Mouse (Mus musculus): ENCODE data around the gene Scd4. TPM values are rescaled to one million over a fixed set of nuclear protein-coding genes. Genes with fewer than 3 reads are reported as not detected.

The Scd4 gene
- polyA plus RNA-seq, 1 experiment from 2014 or later = 0.15 TPM

DNA sequence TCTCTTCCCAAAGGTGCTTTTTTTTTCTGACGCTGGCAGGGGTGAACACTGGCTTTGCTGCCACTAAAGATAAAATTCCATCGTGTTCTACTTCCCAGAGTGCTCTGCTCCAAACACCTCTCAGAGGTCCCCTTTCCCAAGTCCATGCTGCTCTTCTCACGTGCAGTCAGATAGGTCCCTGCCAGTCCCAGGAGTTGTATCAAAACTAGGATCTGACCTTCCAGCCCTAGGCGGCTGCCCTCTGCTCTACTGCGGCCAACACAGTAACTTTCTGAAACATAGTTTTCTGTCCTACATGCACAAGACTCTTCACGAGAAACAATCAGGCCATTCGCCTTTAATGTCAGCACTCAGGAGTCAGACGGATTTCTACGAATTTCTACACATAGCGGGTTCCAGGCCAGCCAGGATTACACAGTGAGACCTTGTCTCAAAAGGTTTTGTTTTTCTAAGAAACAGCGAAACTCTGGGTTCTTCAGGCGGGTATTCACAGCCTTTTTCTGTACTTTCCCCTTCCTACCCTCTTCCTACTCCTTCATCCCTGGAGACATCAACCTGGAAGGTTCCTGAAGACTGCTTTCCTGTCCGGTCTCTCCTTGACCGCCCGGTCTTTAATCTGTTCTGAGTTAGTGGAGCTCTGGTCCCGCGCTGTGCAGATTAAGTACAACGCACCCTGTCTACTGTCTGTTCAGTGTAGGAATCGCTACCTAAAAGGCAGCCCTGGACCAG lies 55.0 kb downstream of the Scd4 start:
- 21% methylated on average over 19 of the region's 19 CpGs for WGBS
- H3K4me2 ChIP-seq = peak overlapping the region; percentile 75
- H3K27me3 ChIP-seq (replicated peaks) = no peaks in the 10 kb centered on the region
- peak overlapping the region; percentile 35; the same call in 1 of the 2 replicates for H3K9ac ChIP-seq
- peak overlapping the region; percentile 57 for H3K4me3 ChIP-seq (replicated peaks)
- no peaks in the 10 kb centered on the region for H3K36me3 ChIP-seq
- 0 out of 2 replicates have a peak, but pooled peaks cover 14% of the 10 kb centered on the region for H3K4me1 ChIP-seq
- no peaks in the 10 kb centered on the region for H3K9me3 ChIP-seq
- peak overlapping the region; percentile 84 for H3K27ac ChIP-seq
- ATAC-seq (ENCODE audit: insufficient read depth, low FRiP score, low read depth) = no peak; the same call in 1 of the 2 replicates

DNA sequence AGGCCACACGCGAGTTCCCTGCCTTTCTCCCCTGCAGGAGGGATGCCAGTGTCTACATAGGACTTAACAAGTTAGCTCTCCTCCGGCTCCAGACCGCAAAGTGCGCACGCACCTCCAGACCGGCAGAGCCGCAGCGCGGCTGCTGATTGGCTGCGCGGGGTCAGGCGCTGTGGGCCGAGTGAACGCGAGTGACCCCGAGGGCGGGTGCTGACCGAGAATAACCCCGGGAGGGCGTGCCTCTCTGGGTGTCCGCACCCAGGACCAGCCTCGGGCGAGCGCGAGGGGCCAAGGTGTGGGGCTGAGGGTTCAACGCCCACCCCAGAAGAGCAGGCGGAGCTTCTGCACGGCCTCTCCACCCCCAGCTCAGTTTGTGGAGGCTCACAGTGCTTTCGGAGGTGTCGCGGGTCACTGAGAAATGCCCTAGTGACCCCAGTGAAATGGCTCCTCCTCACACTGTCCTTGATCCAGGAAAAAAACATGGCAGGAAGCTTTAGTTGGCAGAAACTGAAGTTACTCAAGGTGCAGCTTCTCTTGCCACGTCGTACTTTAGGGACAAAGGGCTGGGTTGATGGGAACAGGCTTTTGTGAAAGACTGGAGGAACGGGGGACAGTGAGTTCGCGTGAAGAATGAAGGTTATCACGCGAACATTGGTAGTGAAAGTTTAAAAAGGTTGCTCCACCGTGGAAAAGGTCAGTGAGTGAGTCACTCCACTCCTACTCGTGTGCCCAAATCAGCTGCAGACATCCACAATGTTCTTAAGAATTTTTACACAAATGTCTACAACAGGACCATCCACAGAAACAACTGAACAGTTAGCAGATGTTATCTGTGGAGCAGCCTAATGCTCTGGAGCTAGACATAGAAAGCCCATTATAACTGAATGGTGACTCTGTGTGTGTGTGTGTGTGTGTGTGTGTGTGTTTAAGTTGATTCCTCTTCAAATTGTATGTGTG lies 55.9 kb downstream of the Scd4 start:
- Histone ChIP-seq H3K4me1 (0 out of 2 replicates have a peak, but pooled peaks cover 14% of the 10 kb centered on the region), H3K27me3 (replicated peaks) (no peaks in the 10 kb centered on the region), H3K27ac (peak overlapping the region; percentile 84), H3K4me2 (peak overlapping the region; percentile 75), H3K9me3 (no peaks in the 10 kb centered on the region), H3K9ac (peak overlapping the region; percentile 35; the same call in 1 of the 2 replicates), H3K4me3 (replicated peaks) (peak overlapping the region; percentile 57), H3K36me3 (no peaks in the 10 kb centered on the region)
- WGBS = 2% methylated on average over 41 of the region's 41 CpGs
- peak; percentile 97 for ATAC-seq (ENCODE audit: insufficient read depth, low FRiP score, low read depth)

DNA sequence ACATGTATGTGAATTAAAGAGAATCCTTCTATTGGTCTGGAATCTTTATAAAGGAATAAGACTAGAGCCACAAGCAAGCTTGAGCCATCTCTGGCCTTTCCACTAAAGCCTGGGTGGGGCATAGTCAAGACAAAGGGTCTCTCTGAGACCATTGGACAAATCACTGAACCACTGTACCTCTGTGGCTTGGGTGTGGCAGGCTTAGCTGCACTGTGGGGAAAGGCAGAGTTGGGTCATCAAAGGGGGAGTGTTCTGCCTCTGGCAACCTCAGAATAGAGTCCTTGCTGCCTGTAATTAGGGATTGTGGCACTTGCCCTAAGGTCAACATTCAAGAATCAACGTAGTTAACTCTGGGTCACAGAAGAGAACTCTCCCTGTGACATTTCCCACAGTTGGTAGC lies 56.6 kb downstream of the Scd4 start:
- H3K4me2 ChIP-seq = no peak overlapping the region
- ATAC-seq (ENCODE audit: insufficient read depth, low FRiP score, low read depth) = no peak
- H3K9ac ChIP-seq = no peak overlapping the region
- 37% methylated on average over 1 of the region's 1 CpGs for WGBS
- no peak overlapping the region; the same call in 1 of the 2 replicates for H3K27ac ChIP-seq
- H3K4me1 ChIP-seq = 0 out of 2 replicates have a peak, but pooled peaks cover 14% of the 10 kb centered on the region
- no peaks in the 10 kb centered on the region for H3K27me3 ChIP-seq (replicated peaks)
- H3K9me3 ChIP-seq = no peaks in the 10 kb centered on the region
- no peak overlapping the region for H3K4me3 ChIP-seq (replicated peaks)
- no peaks in the 10 kb centered on the region for H3K36me3 ChIP-seq

DNA sequence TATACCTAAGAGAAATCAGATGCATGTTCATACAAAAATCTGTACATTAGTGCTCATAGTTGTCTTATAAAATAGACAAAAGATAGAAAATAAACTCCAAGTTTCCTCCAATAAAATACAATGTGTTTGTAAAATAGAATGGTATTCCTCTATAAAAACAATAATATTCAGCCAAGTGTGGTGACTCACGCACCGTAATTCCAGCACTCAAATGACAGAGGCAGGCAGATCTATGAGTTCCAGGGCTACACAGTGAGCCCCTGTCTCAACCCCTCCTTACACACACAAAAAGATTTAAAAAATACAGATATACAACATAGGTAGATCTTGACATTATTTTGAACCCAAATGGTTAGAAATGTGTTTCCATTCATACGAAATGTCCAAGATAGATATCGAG lies 59.0 kb downstream of the Scd4 start:
- no peak for ATAC-seq (ENCODE audit: insufficient read depth, low FRiP score, low read depth)
- Histone ChIP-seq H3K9me3 (no peaks in the 10 kb centered on the region), H3K4me3 (replicated peaks) (no peak overlapping the region), H3K9ac (no peak overlapping the region), H3K36me3 (no peaks in the 10 kb centered on the region), H3K4me2 (no peak overlapping the region), H3K27me3 (replicated peaks) (no peaks in the 10 kb centered on the region), H3K4me1 (0 out of 2 replicates have a peak, but pooled peaks cover 14% of the 10 kb centered on the region), H3K27ac (no peak overlapping the region)
- 91% methylated on average over 4 of the region's 4 CpGs for whole genome bisulfite sequencing

DNA sequence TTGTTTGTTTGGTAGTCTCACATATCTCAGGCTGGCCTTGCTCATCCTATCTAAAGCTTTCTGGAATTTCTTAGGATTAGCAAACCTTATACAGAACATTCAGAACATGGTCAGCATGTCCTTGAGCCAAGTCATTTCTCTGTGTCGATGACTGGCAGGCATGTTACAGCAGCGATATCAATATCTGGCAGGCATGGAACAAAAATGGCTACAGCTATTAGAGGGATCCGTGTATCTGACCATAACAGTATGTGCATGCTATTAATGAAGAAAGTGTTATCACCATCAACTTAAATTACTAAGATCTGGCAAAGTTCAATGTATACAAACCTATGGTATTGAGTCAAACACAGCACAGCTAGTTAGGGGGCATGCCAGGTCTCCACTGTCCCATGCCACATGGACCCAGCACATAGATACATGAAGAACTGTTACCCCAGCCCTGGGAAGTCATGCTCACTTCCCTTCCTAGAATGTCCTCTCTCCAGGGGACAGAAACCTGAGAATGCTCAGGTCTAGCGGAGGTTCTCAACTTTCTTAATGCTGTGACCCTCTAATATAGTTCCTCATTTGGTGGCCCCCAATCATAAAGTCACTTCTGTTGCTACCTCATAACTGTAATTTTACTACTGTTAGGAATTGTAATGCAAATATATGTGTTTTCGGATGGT lies 59.6 kb downstream of the Scd4 start:
- Histone ChIP-seq H3K9me3 (no peaks in the 10 kb centered on the region), H3K27ac (no peak overlapping the region), H3K27me3 (replicated peaks) (no peaks in the 10 kb centered on the region), H3K4me2 (no peak overlapping the region), H3K4me1 (0 out of 2 replicates have a peak, but pooled peaks cover 11% of the 10 kb centered on the region), H3K36me3 (0 out of 2 replicates have a peak, but pooled peaks cover 2% of the 10 kb centered on the region), H3K9ac (no peak overlapping the region), H3K4me3 (replicated peaks) (no peak overlapping the region)
- WGBS = 83% methylated on average over 5 of the region's 5 CpGs
- ATAC-seq (ENCODE audit: insufficient read depth, low FRiP score, low read depth) = no peak

DNA sequence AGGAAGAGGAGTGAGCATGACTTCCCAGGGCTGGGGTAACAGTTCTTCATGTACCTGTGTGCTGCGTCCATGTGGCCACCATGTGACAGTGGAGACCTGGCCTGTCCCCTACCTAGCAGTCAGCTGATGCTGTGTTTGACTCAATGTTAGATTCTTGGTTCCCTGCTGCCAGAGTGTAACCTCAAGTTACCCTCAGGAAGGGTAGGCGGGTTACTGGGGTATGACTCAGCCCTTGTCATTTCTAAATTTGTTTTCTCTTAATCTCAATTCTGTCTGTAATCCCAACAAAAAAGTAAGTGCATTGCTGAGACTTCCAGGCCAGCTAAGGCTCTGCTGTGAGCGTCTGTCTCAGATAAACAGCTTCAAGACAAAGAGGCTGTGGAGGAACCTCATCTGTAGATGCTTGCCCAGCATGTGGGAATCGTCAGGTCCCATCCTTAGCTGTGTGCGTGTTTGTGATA lies 61.1 kb downstream of the Scd4 start:
- Histone ChIP-seq H3K36me3 (0 out of 2 replicates have a peak, but pooled peaks cover 2% of the 10 kb centered on the region), H3K4me2 (no peak overlapping the region), H3K9ac (no peak overlapping the region), H3K27me3 (replicated peaks) (no peaks in the 10 kb centered on the region), H3K4me1 (0 out of 2 replicates have a peak, but pooled peaks cover 4% of the 10 kb centered on the region), H3K4me3 (replicated peaks) (no peak overlapping the region), H3K9me3 (no peaks in the 10 kb centered on the region), H3K27ac (no peak overlapping the region)
- 67% methylated on average over 5 of the region's 5 CpGs for whole genome bisulfite sequencing
- no peak for ATAC-seq (ENCODE audit: insufficient read depth, low FRiP score, low read depth)

DNA sequence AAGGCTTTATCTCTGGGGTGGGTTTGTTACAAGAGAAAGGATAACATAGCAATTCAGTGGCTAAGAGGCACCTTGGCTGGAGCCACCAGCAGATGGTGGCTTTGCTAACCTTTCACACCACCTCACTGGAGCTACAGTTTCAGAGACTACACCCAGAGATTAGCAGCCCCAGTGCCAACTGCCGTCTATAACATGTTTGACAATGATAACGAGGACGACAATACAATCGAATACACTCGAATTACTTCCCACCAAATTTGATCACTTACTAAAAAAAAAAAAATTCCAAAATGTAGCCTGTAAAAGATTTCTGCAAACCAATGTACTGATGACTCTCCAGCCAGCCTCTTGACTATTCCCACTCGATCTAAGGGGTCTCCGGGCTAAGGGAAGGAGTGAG lies 62.1 kb downstream of the Scd4 start:
- no peaks in the 10 kb centered on the region for H3K27me3 ChIP-seq (replicated peaks)
- no peaks in the 10 kb centered on the region for H3K4me1 ChIP-seq
- ATAC-seq (ENCODE audit: insufficient read depth, low FRiP score, low read depth) = no peak; the same call in 1 of the 2 replicates
- H3K27ac ChIP-seq = no peak overlapping the region
- no peak overlapping the region for H3K9ac ChIP-seq
- 72% methylated on average over 7 of the region's 7 CpGs for WGBS
- no peaks in the 10 kb centered on the region for H3K9me3 ChIP-seq
- H3K4me3 ChIP-seq (replicated peaks) = no peak overlapping the region
- no peak overlapping the region for H3K4me2 ChIP-seq
- 0 out of 2 replicates have a peak, but pooled peaks cover 2% of the 10 kb centered on the region for H3K36me3 ChIP-seq

Small RNAs within 50 kb of the gene (microRNA-seq; reads per million reads assigned to microRNA genes)
- gene Mir5114 = 1.2 reads per million

Other genes starting within 250 kb of the Scd4 start
- gene Chuk, start 225.6 kb upstream of the Scd4 start, polyA plus RNA-seq (2015; fragmentation: Nextera tagmentation; extraction: Ambion mirVana) = 37.1 and 39.9 TPM in 2 replicates
- 28.6 and 29.7 TPM in 2 replicates for gene Cwf19l1, start 197.2 kb upstream of the Scd4 start, polyA plus RNA-seq (2015; fragmentation: Nextera tagmentation; extraction: Ambion mirVana)
- gene Bloc1s2, start 186.6 kb upstream of the Scd4 start, polyA plus RNA-seq (2015; fragmentation: Nextera tagmentation; extraction: Ambion mirVana) = 82.1 and 86.9 TPM in 2 replicates
- not detected in 2 replicates for gene Pkd2l1, start 140.7 kb upstream of the Scd4 start, polyA plus RNA-seq (2015; fragmentation: Nextera tagmentation; extraction: Ambion mirVana)
- gene Scd3, start 129.8 kb upstream of the Scd4 start, polyA plus RNA-seq (2015; fragmentation: Nextera tagmentation; extraction: Ambion mirVana) = 0.28 and 0.59 TPM in 2 replicates
- 266 and 297 TPM in 2 replicates for gene Scd2, start 39.4 kb upstream of the Scd4 start, polyA plus RNA-seq (2015; fragmentation: Nextera tagmentation; extraction: Ambion mirVana)
- gene Scd1, start 74.8 kb downstream of the Scd4 start, polyA plus RNA-seq (2015; fragmentation: Nextera tagmentation; extraction: Ambion mirVana) = 3.9 and 5.3 TPM in 2 replicates
- 0.12 and 0.15 TPM in 2 replicates for gene Wnt8b, start 160.4 kb downstream of the Scd4 start, polyA plus RNA-seq (2015; fragmentation: Nextera tagmentation; extraction: Ambion mirVana)
- 0.63 and 0.66 TPM in 2 replicates for gene Sec31b, start 212.8 kb downstream of the Scd4 start, polyA plus RNA-seq (2015; fragmentation: Nextera tagmentation; extraction: Ambion mirVana)
- gene Gm20538, start 219.7 kb downstream of the Scd4 start, polyA plus RNA-seq (2015; fragmentation: Nextera tagmentation; extraction: Ambion mirVana) = 1.0 TPM in 1 of 2 replicates, not detected in the other
- 542 and 594 TPM in 2 replicates for gene Ndufb8, start 222.3 kb downstream of the Scd4 start, polyA plus RNA-seq (2015; fragmentation: Nextera tagmentation; extraction: Ambion mirVana)
- 27.0 and 27.2 TPM in 2 replicates for gene Hif1an, start 229.8 kb downstream of the Scd4 start, polyA plus RNA-seq (2015; fragmentation: Nextera tagmentation; extraction: Ambion mirVana)

All from stomach, embryonic 15.5 days (tissue).